Mouse (Mus musculus): Measurements from ENCODE around the gene Dut. TPM values are rescaled to one million over a fixed set of nuclear protein-coding genes. Genes with fewer than 3 reads are reported as not detected.

The Dut gene
- polyA plus RNA-seq, 1 experiment, result 99.9 TPM

DNA sequence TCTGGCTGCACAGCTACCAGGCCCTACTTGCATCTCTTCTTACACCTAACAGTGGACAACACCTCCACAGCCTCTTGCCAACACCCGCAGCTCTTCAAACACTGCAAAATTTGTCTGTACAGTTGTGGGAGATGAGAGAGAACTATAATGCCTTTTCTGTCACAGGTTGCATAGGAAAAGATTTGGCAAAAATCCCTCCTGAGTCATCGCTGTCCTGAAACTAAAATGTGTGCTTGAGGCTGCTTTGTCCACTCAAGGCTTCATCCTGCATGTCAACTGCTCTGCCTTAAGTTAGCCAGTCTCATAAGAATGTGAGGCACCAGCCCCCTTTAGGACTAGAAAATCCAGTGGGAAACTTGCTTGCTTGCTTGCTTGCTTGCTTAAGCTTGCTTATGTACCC, 12.9 kb upstream of the Dut start:
- Histone ChIP-seq H3K27me3 (ENCODE audit: control insufficient read depth, insufficient read depth, insufficient read length) (no peaks in the 10 kb centered on the region), H3K4me3 (ENCODE audit: insufficient read depth, poor library complexity, severe bottlenecking) (no peak overlapping the region), H3K79me3 (ENCODE audit: low read depth) (no peaks in the 10 kb centered on the region), H3K36me3 (ENCODE audit: control insufficient read depth, insufficient read depth) (no peaks in the 10 kb centered on the region), H3K79me2 (ENCODE audit: control insufficient read depth, insufficient read depth) (no peaks in the 10 kb centered on the region), H3ac (ENCODE audit: control insufficient read depth, insufficient read length, low read depth) (no peak overlapping the region)
- no peak for TF ChIP-seq MYOD1 (IDR thresholded peaks at IDR 0.05; ENCODE audit: control insufficient read depth, insufficient read length, low read depth)
- TF ChIP-seq CTCF (IDR thresholded peaks at IDR 0.05; ENCODE audit: control insufficient read depth, insufficient read depth, insufficient read length), result no peak
- TF ChIP-seq FOSL1 (IDR thresholded peaks at IDR 0.05; ENCODE audit: insufficient read depth, low read length, poor library complexity, severe bottlenecking), result no peak
- no peak for TF ChIP-seq CEBPB (IDR thresholded peaks at IDR 0.05; ENCODE audit: low read depth)
- TF ChIP-seq MYOG (IDR thresholded peaks at IDR 0.05; ENCODE audit: control insufficient read depth, extremely low read depth, insufficient read length), result no peak
- TF ChIP-seq USF1 (IDR thresholded peaks at IDR 0.05; ENCODE audit: low read depth), result no peak
- TF ChIP-seq MAX (IDR thresholded peaks at IDR 0.05), result no peak

DNA sequence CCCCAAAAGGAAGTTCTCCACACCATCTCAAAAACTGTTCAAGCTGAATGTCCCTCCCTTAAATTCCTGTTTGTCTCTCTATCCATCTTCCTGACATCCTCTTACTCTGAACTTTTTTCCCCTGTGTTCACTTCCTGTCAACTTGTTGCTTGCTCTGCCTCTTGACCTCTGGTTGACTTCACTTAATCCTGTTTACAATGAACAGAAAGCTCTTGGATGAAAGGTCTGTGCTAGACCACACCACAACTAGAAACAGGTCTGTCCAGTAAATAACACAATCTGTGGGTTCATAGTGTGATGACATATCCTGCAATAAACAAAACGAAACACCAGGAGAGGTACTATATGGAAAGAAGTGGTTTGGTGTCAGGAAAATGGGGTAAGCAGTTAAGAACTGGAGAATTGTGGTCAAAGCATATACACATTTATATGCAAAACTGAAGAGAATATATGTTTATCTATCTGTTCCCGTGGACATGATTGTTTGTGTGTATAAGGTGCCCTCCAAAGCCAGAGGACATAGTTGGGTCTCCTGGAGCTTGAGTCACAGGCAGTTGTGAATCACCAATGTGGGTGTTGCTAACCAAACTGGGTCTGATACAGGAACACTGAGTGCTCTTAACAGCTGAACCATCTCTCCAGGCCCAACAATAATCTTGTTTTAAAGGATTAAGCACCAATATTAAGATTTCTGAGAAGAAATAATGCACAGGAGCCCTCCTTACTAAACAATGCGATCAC, 1.3 kb upstream of the Dut start:
- TF ChIP-seq MYOD1 (IDR thresholded peaks at IDR 0.05; ENCODE audit: control insufficient read depth, insufficient read length, low read depth) (peak; percentile 35), USF1 (IDR thresholded peaks at IDR 0.05; ENCODE audit: low read depth) (no peak), CEBPB (IDR thresholded peaks at IDR 0.05; ENCODE audit: low read depth) (peak; percentile 33), CTCF (IDR thresholded peaks at IDR 0.05; ENCODE audit: control insufficient read depth, insufficient read depth, insufficient read length) (no peak), MAX (IDR thresholded peaks at IDR 0.05) (no peak)
- no peaks in the 10 kb centered on the region for H3K27me3 ChIP-seq (ENCODE audit: control insufficient read depth, insufficient read depth, insufficient read length)
- H3K79me2 ChIP-seq (ENCODE audit: control insufficient read depth, insufficient read depth), result peaks cover 38% of the 10 kb centered on the region
- peaks cover 29% of the 10 kb centered on the region for H3K79me3 ChIP-seq (ENCODE audit: low read depth)
- no peak overlapping the region for H3K4me3 ChIP-seq (ENCODE audit: insufficient read depth, poor library complexity, severe bottlenecking)
- H3ac ChIP-seq (ENCODE audit: control insufficient read depth, insufficient read length, low read depth), result no peak overlapping the region
- H3K36me3 ChIP-seq (ENCODE audit: control insufficient read depth, insufficient read depth), result peaks cover 20% of the 10 kb centered on the region

DNA sequence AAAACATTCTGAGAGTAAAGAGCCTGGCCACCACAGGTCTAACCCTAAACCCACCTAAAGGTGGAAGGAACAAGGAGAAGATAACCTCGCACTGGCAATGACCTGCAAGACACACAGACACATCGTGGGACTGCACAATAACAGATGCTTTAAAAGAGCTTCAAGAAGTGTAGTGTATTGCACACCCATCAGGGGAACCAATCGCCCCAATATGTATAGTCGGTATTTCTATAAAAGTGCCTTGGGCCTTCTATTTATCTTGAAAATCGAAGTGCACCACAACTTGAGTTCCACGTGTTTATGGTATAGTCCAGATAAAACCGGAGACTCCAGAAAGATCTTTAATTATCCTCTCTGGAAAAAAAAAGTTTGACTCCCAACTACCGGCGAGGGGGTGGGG, 321 bp upstream of the Dut start:
- H3K79me3 ChIP-seq (ENCODE audit: low read depth), result peaks cover 38% of the 10 kb centered on the region
- peaks cover 48% of the 10 kb centered on the region for H3K79me2 ChIP-seq (ENCODE audit: control insufficient read depth, insufficient read depth)
- H3K4me3 ChIP-seq (ENCODE audit: insufficient read depth, poor library complexity, severe bottlenecking), result peak overlapping the region; percentile 78
- H3K27me3 ChIP-seq (ENCODE audit: control insufficient read depth, insufficient read depth, insufficient read length), result no peaks in the 10 kb centered on the region
- peaks cover 27% of the 10 kb centered on the region for H3K36me3 ChIP-seq (ENCODE audit: control insufficient read depth, insufficient read depth)
- peak overlapping the region; percentile 26 for H3ac ChIP-seq (ENCODE audit: control insufficient read depth, insufficient read length, low read depth)
- TF ChIP-seq MYOD1 (IDR thresholded peaks at IDR 0.05; ENCODE audit: control insufficient read depth, insufficient read length, low read depth), result no peak
- no peak for TF ChIP-seq CTCF (IDR thresholded peaks at IDR 0.05; ENCODE audit: control insufficient read depth, insufficient read depth, insufficient read length)

DNA sequence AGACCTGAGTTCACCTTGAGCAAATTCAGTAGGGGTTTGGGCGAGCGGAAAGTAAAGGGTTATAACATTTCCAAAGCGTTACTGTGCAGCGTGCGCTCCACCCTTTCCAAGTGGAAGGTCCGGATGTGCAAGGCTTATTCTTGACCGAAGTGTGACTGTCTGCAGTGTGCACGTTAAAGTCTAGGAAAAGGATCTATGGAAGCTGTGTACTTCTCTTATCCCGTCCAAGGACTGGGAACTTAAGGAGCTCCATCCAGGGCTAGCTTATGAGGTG, 909 bp downstream of the Dut start:
- TF ChIP-seq FOSL1 (IDR thresholded peaks at IDR 0.05; ENCODE audit: insufficient read depth, low read length, poor library complexity, severe bottlenecking), result no peak
- TF ChIP-seq MYOG (IDR thresholded peaks at IDR 0.05; ENCODE audit: control insufficient read depth, extremely low read depth, insufficient read length), result no peak
- no peak for TF ChIP-seq CTCF (IDR thresholded peaks at IDR 0.05; ENCODE audit: control insufficient read depth, insufficient read depth, insufficient read length)
- no peak for TF ChIP-seq MYOD1 (IDR thresholded peaks at IDR 0.05; ENCODE audit: control insufficient read depth, insufficient read length, low read depth)
- no peak for TF ChIP-seq MAX (IDR thresholded peaks at IDR 0.05)
- TF ChIP-seq USF1 (IDR thresholded peaks at IDR 0.05; ENCODE audit: low read depth), result no peak
- no peak for TF ChIP-seq CEBPB (IDR thresholded peaks at IDR 0.05; ENCODE audit: low read depth)
- Histone ChIP-seq H3K79me3 (ENCODE audit: low read depth) (peaks cover 49% of the 10 kb centered on the region), H3K79me2 (ENCODE audit: control insufficient read depth, insufficient read depth) (peaks cover 60% of the 10 kb centered on the region), H3K36me3 (ENCODE audit: control insufficient read depth, insufficient read depth) (peaks cover 40% of the 10 kb centered on the region), H3ac (ENCODE audit: control insufficient read depth, insufficient read length, low read depth) (peak overlapping the region; percentile 67), H3K4me3 (ENCODE audit: insufficient read depth, poor library complexity, severe bottlenecking) (peak overlapping the region; percentile 78), H3K27me3 (ENCODE audit: control insufficient read depth, insufficient read depth, insufficient read length) (no peaks in the 10 kb centered on the region)

DNA sequence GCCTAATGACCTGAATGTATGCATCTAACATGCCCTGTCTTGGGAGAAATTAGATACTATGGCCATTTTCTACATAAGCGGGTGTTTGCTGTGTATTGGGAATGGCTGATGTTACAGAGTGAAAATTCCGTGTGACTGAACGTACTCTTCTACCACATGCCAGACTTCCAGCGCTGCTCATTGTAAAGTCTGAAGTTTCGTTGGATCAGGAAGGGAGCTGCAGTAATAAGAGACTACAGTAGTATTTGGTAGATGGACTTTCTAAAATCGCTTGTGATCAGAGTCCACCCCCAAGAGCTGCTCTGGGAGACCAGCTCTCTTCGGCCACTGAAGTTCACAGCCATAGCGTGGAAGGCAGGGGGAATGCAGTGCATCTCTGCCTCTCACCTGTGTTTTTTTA, 1.3 kb downstream of the Dut start:
- Histone ChIP-seq H3K27me3 (ENCODE audit: control insufficient read depth, insufficient read depth, insufficient read length) (no peaks in the 10 kb centered on the region), H3K4me3 (ENCODE audit: insufficient read depth, poor library complexity, severe bottlenecking) (peak overlapping the region; percentile 78), H3K79me2 (ENCODE audit: control insufficient read depth, insufficient read depth) (peaks cover 63% of the 10 kb centered on the region), H3K36me3 (ENCODE audit: control insufficient read depth, insufficient read depth) (peaks cover 43% of the 10 kb centered on the region), H3K79me3 (ENCODE audit: low read depth) (peaks cover 52% of the 10 kb centered on the region), H3ac (ENCODE audit: control insufficient read depth, insufficient read length, low read depth) (peak overlapping the region; percentile 67)
- TF ChIP-seq CEBPB (IDR thresholded peaks at IDR 0.05; ENCODE audit: low read depth), result no peak
- TF ChIP-seq MYOG (IDR thresholded peaks at IDR 0.05; ENCODE audit: control insufficient read depth, extremely low read depth, insufficient read length), result no peak
- TF ChIP-seq FOSL1 (IDR thresholded peaks at IDR 0.05; ENCODE audit: insufficient read depth, low read length, poor library complexity, severe bottlenecking), result no peak
- no peak for TF ChIP-seq MYOD1 (IDR thresholded peaks at IDR 0.05; ENCODE audit: control insufficient read depth, insufficient read length, low read depth)
- no peak for TF ChIP-seq USF1 (IDR thresholded peaks at IDR 0.05; ENCODE audit: low read depth)
- no peak for TF ChIP-seq MAX (IDR thresholded peaks at IDR 0.05)
- TF ChIP-seq CTCF (IDR thresholded peaks at IDR 0.05; ENCODE audit: control insufficient read depth, insufficient read depth, insufficient read length), result no peak

DNA sequence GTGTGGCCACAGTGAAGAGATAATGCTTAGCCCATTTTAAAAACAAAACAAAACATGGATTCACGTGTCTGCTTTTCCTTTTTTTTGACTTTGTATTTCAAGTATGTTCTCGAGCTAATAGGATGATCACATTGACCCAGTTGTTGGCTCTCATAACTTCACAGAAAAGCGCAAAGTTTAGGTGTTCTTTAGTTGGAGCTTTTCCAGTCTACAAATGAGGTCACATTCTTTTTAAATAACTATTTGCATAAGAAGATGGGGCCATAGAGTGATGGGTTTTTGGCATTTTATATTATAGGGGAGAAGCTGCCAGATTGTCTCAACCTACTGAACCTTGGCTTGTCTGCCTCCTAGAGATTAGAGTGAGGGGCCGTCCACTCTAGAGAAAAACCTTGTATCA, 2.3 kb downstream of the Dut start:
- Histone ChIP-seq H3K79me3 (ENCODE audit: low read depth) (peaks cover 62% of the 10 kb centered on the region), H3K36me3 (ENCODE audit: control insufficient read depth, insufficient read depth) (peaks cover 54% of the 10 kb centered on the region), H3K27me3 (ENCODE audit: control insufficient read depth, insufficient read depth, insufficient read length) (no peaks in the 10 kb centered on the region), H3K79me2 (ENCODE audit: control insufficient read depth, insufficient read depth) (peaks cover 74% of the 10 kb centered on the region), H3ac (ENCODE audit: control insufficient read depth, insufficient read length, low read depth) (no peak overlapping the region), H3K4me3 (ENCODE audit: insufficient read depth, poor library complexity, severe bottlenecking) (no peak overlapping the region)
- no peak for TF ChIP-seq MYOG (IDR thresholded peaks at IDR 0.05; ENCODE audit: control insufficient read depth, extremely low read depth, insufficient read length)
- no peak for TF ChIP-seq MAX (IDR thresholded peaks at IDR 0.05)

Data from C2C12 (cell line).